Mouse (Mus musculus) midbrain, postnatal 0 days (tissue): ENCODE results near the gene Adh4. TPM values are rescaled to one million over a fixed set of nuclear protein-coding genes. Genes with fewer than 3 reads are reported as not detected.

Experiments used
- ATAC-seq: fragments of 200-750 bp; cut with Nextera tagmentation; 2 replicates; pipeline ENCODE4 v1.8.0; 2017; ENCODE audit warnings: moderate number of reproducible peaks, mild to moderate bottlenecking, moderate TSS enrichment, moderate library complexity; ENCODE audit not compliant: low FRiP score
- DNase-seq: peaks from one replicate; pipeline ENCODE4 v3.0.0-alpha.2; 2015; ENCODE audit warnings: low spot score
- H3K27ac ChIP-seq: fragments of 300-500 bp; sonication (generic); 2 replicates; pipeline ENCODE4 v1.5.1; 2014; ENCODE audit warnings: low read depth, mild to moderate bottlenecking, low read length, mixed read lengths
- H3K27me3 ChIP-seq: fragments of 300-500 bp; sonication (generic); 2 replicates; pipeline ENCODE4 v1.6.1; 2014; ENCODE audit warnings: low read length, control low read depth, mixed read lengths; ENCODE audit not compliant: insufficient read depth
- H3K36me3 ChIP-seq: fragments of 300-500 bp; sonication (generic); 2 replicates; pipeline ENCODE4 v1.6.1; 2014; ENCODE audit warnings: low read length, control low read depth, mixed read lengths; ENCODE audit not compliant: insufficient read depth
- H3K4me1 ChIP-seq: fragments of 300-500 bp; sonication (generic); 2 replicates; pipeline ENCODE4 v1.6.1; 2014; ENCODE audit warnings: mild to moderate bottlenecking, control low read depth, antibody characterized with exemption, low read length, mixed read lengths; ENCODE audit not compliant: insufficient read depth
- H3K4me2 ChIP-seq: fragments of 300-500 bp; sonication (generic); 2 replicates; pipeline ENCODE4 v1.6.1; 2014; ENCODE audit warnings: low read depth, mild to moderate bottlenecking, low read length, mixed read lengths; ENCODE audit not compliant: poor library complexity, severe bottlenecking
- H3K4me3 ChIP-seq: fragments of 300-500 bp; sonication (generic); 2 replicates; pipeline ENCODE4 v1.5.1; 2014; ENCODE audit warnings: low read depth, mild to moderate bottlenecking, low read length, moderate library complexity
- H3K9ac ChIP-seq: fragments of 300-500 bp; sonication (generic); replicated peaks from 2 replicates; pipeline ENCODE4 v1.6.1; 2014; ENCODE audit warnings: mild to moderate bottlenecking, low read length, moderate library complexity, mixed read lengths; ENCODE audit not compliant: poor library complexity, severe bottlenecking
- H3K9me3 ChIP-seq: fragments of 300-500 bp; sonication (generic); 2 replicates; pipeline ENCODE4 v1.6.1; 2016; ENCODE audit warnings: low read length, control low read depth
- CTCF ChIP-seq: IDR thresholded peaks from 2 replicates; pipeline ENCODE4 v1.5.1; 2016; ENCODE audit warnings: antibody characterized with exemption, mild to moderate bottlenecking
- WGBS: fragments of 180-500 bp; shearing (Covaris S2); extraction: QIAGEN DNeasy Blood & Tissue Kit; methylation state at CpG from one replicate; pipeline ENCODE4 v1.1.7; 2014; 5-methylcytosine and 5-hydroxymethylcytosine counted together
- polyA plus RNA-seq: library from polyadenylated mRNA; unstranded; fragments of >200 nt; fragmentation: Nextera tagmentation; extraction: Ambion mirVana; gene quantifications from 2 replicates; pipeline ENCODE4 v1.2.1, GENCODE M21; 2015
- total RNA-seq: library from RNA; depleted of rRNA; stranded (reverse); fragments of >200 nt; gene quantifications from 2 replicates; pipeline ENCODE4 v1.2.3, GENCODE M21; 2014

Gene Adh4
- total and polyA plus RNA-seq, 2 experiments from 2014 or later, result not detected

DNA sequence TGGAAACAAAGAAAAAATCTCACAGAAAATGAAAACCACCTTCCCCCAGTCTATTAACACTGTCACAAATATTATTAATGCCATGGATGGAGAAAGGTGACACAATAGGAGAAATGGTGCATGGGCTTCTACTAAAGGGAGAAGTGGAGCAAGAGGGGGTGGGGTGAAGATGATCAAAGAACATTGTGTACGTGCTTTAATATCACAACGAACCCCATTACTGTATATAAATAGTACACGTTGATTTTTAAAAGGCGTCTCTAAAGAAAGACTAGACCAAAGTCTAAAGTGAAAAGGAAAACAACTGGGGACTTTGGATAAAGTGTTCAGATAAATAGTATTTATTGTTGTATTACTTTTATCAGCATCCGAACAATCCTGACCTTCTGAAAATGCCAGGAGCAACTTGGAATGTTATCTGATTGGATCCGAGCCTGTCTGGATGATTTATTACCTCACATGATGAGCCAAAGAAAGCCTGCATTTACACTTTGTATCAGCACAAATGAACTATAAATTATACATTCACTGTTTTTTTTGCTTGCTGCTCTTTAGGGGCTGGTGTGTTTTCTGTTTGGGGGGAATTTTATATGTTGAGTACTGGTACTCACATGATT, 15.2 kb downstream of the Adh4 start:
- Histone ChIP-seq H3K27ac (no peak overlapping the region), H3K9me3 (no peaks in the 10 kb centered on the region), H3K4me2 (no peak overlapping the region), H3K4me1 (no peaks in the 10 kb centered on the region), H3K9ac (no peak overlapping the region), H3K36me3 (no peaks in the 10 kb centered on the region), H3K27me3 (no peaks in the 10 kb centered on the region), H3K4me3 (no peak overlapping the region)
- ATAC-seq, result no peak
- TF ChIP-seq CTCF, result no peak
- no peak for DNase-seq
- 85% methylated on average over 6 of the region's 6 CpGs for WGBS

DNA sequence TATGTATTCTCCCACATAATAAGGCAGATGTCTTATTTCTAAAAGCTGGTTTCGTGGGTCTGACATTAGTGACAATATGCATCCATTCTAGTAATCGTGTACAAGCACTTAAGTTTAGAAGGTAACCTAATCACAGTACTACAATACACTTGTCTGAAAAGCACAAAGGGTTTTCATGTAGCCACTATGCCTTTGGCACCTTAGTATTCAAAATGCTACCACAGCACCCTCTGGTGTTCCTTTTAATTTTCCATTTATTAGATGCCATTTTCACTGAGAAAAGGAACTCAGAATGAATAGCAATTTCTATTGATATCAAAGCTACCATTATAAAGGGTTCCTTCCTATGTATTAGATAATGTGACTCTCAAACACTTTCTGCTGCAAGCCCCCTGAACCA, 16.6 kb downstream of the Adh4 start:
- no peaks in the 10 kb centered on the region for H3K27me3 ChIP-seq
- H3K4me1 ChIP-seq, result no peaks in the 10 kb centered on the region
- 70% methylated on average over 2 of the region's 2 CpGs for WGBS
- H3K4me2 ChIP-seq, result no peak overlapping the region
- peak; percentile 77 for DNase-seq
- no peaks in the 10 kb centered on the region for H3K9me3 ChIP-seq
- H3K36me3 ChIP-seq, result no peaks in the 10 kb centered on the region
- peak; percentile 84 for TF ChIP-seq CTCF
- H3K4me3 ChIP-seq, result no peak overlapping the region
- no peak overlapping the region for H3K27ac ChIP-seq
- no peak overlapping the region for H3K9ac ChIP-seq
- ATAC-seq, result no peak

DNA sequence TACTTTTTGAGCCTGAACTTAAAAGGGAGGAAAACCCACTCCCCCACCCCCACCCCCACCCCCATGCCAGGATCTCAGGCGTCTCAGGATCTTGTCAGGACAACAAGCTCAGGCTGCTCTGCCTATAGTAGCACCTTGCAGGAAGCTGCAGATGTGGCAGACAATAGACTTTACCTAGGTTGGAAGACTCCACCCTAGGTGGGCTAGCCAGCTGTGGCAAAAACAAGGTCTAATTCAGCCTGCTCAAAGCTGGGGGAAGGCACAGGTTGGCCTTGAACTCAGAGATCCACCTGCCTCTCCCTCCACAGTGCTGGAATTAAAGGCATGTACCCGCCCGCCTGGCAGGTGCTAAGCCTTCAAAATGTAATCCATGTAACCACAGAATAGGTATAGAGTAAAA, 23.4 kb downstream of the Adh4 start:
- Histone ChIP-seq H3K4me1 (peaks cover under 1% of the 10 kb centered on the region; the same call in 1 of the 2 replicates), H3K4me3 (no peak overlapping the region), H3K9me3 (no peaks in the 10 kb centered on the region), H3K27me3 (no peaks in the 10 kb centered on the region), H3K4me2 (no peak overlapping the region), H3K27ac (no peak overlapping the region), H3K36me3 (no peaks in the 10 kb centered on the region), H3K9ac (no peak overlapping the region)
- no peak for TF ChIP-seq CTCF
- ATAC-seq (no peak), DNase-seq (no peak)
- 83% methylated on average over 3 of the region's 3 CpGs for WGBS

DNA sequence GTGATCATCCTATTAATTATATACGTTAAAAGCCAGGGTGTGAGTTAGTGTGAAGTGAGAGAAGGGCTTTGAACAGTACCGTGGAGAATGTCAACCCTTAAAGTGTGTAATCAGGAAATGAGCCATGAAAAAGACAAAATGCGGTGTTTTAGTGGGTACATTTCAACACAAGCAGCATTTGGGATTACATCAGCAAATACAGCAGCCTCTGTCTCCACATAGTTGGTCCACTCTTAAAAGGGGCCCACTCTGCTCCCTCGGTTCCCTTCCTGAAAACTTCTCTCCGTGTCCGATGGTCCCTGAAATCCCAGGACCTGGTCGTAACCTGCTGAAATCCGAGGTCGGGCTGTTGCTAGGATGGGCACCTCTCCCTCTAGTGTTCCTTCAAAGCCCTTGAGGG, 26.9 kb downstream of the Adh4 start:
- Histone ChIP-seq H3K27me3 (no peaks in the 10 kb centered on the region), H3K4me2 (peak overlapping the region; percentile 82), H3K4me3 (peak overlapping the region; percentile 70), H3K9ac (peak overlapping the region; percentile 73), H3K36me3 (peaks cover 14% of the 10 kb centered on the region; the same call in 1 of the 2 replicates), H3K9me3 (no peaks in the 10 kb centered on the region), H3K4me1 (peaks cover 6% of the 10 kb centered on the region; the same call in 1 of the 2 replicates), H3K27ac (peak overlapping the region; percentile 72)
- DNase-seq, result no peak
- TF ChIP-seq CTCF, result peak; percentile 42
- 2% methylated on average over 9 of the region's 9 CpGs for WGBS
- ATAC-seq, result no peak

DNA sequence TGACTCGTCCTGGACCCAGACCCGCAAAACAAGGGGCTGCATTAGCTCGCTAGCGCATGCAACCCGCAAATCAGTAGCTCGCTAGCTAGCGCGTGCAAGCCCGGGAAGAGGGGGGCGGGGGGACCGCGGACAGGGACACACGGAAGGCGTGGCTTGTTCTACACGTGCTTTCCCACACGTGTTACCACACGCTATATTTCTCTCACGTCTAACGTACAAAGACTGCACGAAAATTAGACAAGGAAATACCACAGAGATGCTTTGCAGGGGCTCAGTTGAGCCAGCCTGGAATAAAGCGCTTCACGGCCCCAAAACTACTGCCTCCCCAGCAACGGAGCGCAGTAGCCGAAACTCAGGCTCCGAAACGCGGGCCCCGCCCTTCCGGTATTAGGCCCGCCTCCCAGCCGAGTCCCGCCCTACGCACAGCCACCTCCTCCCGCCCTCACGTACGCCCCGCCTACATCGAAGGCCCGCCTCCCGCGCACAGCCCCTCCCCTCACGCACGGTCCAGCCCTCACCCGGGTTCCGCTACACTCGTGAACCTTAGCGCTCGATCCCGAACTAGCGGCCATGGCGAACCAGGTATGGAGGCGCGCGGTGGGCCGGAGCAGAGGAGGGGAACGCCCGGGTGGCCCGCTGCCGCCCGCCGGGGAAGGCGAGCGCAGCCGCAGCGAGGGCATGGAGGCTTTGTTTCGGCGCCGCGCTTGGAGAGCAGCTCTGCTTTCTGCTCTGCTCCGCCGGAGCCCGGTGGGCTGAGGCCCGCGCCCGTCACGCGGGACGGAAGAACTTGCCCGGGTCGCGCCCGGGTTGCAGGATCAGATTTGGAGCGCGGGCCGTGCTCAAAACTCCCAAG, 27.6 kb downstream of the Adh4 start, which contains the start of gene Adh5:
Gene Adh5, plus strand, starts transcription at position 482 of the 853 bp plus-strand sequence.
- H3K27me3 ChIP-seq, result no peaks in the 10 kb centered on the region
- peak; percentile 56 for TF ChIP-seq CTCF
- H3K4me2 ChIP-seq, result peak within 1 kb of the TSS; percentile 82
- H3K9me3 ChIP-seq, result no peaks in the 10 kb centered on the region
- peaks cover 6% of the 10 kb centered on the region; the same call in 1 of the 2 replicates for H3K4me1 ChIP-seq
- peak within 1 kb of the TSS; percentile 73 for H3K9ac ChIP-seq
- peak within 1 kb of the TSS; percentile 70 for H3K4me3 ChIP-seq
- ATAC-seq, result peak; percentile 99
- under 1% methylated on average over 85 of the region's 86 CpGs for WGBS
- H3K27ac ChIP-seq, result peak within 1 kb of the TSS; percentile 72
- H3K36me3 ChIP-seq, result peaks cover 18% of the 10 kb centered on the region; the same call in 1 of the 2 replicates
- peak; percentile 94 for DNase-seq

DNA sequence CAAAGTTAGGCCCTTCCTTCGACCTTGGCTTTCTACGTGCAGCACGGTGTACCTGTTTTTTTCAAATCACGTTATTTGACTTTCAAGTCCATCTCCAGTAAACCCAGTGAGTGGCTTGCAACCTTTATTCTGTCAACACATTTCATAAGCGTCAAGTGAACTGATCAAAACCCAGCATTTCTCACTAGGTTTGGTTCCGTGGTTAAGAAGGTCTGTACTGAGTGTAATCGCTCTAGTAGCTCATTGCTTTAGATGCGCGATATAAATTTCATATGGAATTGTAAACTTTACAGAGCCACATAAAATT, 28.2 kb downstream of the Adh4 start:
- H3K4me1 ChIP-seq, result peaks cover 6% of the 10 kb centered on the region; the same call in 1 of the 2 replicates
- DNase-seq, result no peak
- no peak for TF ChIP-seq CTCF
- peak; percentile 1; the same call in 1 of the 2 replicates for ATAC-seq
- H3K27me3 ChIP-seq, result no peaks in the 10 kb centered on the region
- peak overlapping the region; percentile 73 for H3K9ac ChIP-seq
- peak overlapping the region; percentile 82 for H3K4me2 ChIP-seq
- H3K4me3 ChIP-seq, result peak overlapping the region; percentile 70
- H3K9me3 ChIP-seq, result no peaks in the 10 kb centered on the region
- peaks cover 23% of the 10 kb centered on the region for H3K36me3 ChIP-seq
- 2% methylated on average over 9 of the region's 9 CpGs for WGBS
- peak overlapping the region; percentile 72 for H3K27ac ChIP-seq
